Mouse (Mus musculus): ENCODE results near the gene Rnf217. TPM values are rescaled to one million over a fixed set of nuclear protein-coding genes. Genes with fewer than 3 reads are reported as not detected.
A peak's percentile ranks its signal among the peaks of the same experiment; 100 is the strongest.

Rnf217 gene
- polyA plus RNA-seq, 1 experiment from 2014 or later = 1.4 TPM

- 88% methylated on average over 6 of the region's 6 CpGs for WGBS
- Histone ChIP-seq H3K36me3 (ENCODE audit: control insufficient read depth, insufficient read depth, low read length) (no peaks in the 10 kb centered on the region), H3K27me3 (ENCODE audit: control insufficient read depth, insufficient read depth, low read length) (no peaks in the 10 kb centered on the region), H3K4me1 (ENCODE audit: control insufficient read depth, insufficient read depth, low read length) (no peaks in the 10 kb centered on the region), H3K4me3 (ENCODE audit: low read depth, low read length) (no peak overlapping the region), H3K9ac (ENCODE audit: low read length) (no peak overlapping the region), H3K27ac (ENCODE audit: low read depth, low read length) (no peak overlapping the region), H3K9me3 (ENCODE audit: control insufficient read depth, low read length) (no peaks in the 10 kb centered on the region), H3K4me2 (no peak overlapping the region)
- DNase-seq (ENCODE audit: low spot score, missing footprints) = no peak
- no peak for ATAC-seq (ENCODE audit: low FRiP score)
Measured at GRCm38 (mm10) chr10:31544149-31544942, 64.6 kb downstream of the Rnf217 start.

GRCm38 (mm10) chr10:31540518-31540917 is 68.5 kb downstream of the Rnf217 start:
- WGBS = 92% methylated on average over 4 of the region's 4 CpGs
- H3K9me3 ChIP-seq (ENCODE audit: control insufficient read depth, low read length) = no peaks in the 10 kb centered on the region

GRCm38 (mm10) chr10:31539351-31539750 is 69.6 kb downstream of the Rnf217 start:
- 92% methylated on average over 2 of the region's 2 CpGs for WGBS
- no peak overlapping the region for H3K27ac ChIP-seq (ENCODE audit: low read depth, low read length)

More at GRCm38 (mm10) chr10:31540518-31540917, 68.5 kb downstream of the Rnf217 start:
- no peak overlapping the region for H3K4me2 ChIP-seq
- no peak overlapping the region for H3K4me3 ChIP-seq (ENCODE audit: low read depth, low read length)
- no peak overlapping the region for H3K27ac ChIP-seq (ENCODE audit: low read depth, low read length)
- no peak overlapping the region for H3K9ac ChIP-seq (ENCODE audit: low read length)
- no peaks in the 10 kb centered on the region for H3K36me3 ChIP-seq (ENCODE audit: control insufficient read depth, insufficient read depth, low read length)
- ATAC-seq (ENCODE audit: low FRiP score) (no peak), DNase-seq (ENCODE audit: low spot score, missing footprints) (peak; percentile 61)
- H3K4me1 ChIP-seq (ENCODE audit: control insufficient read depth, insufficient read depth, low read length) = no peaks in the 10 kb centered on the region
- H3K27me3 ChIP-seq (ENCODE audit: control insufficient read depth, insufficient read depth, low read length) = no peaks in the 10 kb centered on the region

GRCm38 (mm10) chr10:31538721-31539120 is 70.3 kb downstream of the Rnf217 start:
- no peaks in the 10 kb centered on the region for H3K9me3 ChIP-seq (ENCODE audit: control insufficient read depth, low read length)
- no peak overlapping the region for H3K27ac ChIP-seq (ENCODE audit: low read depth, low read length)
- no peaks in the 10 kb centered on the region for H3K4me1 ChIP-seq (ENCODE audit: control insufficient read depth, insufficient read depth, low read length)
- H3K36me3 ChIP-seq (ENCODE audit: control insufficient read depth, insufficient read depth, low read length) = no peaks in the 10 kb centered on the region; the same call in 1 of the 2 replicates
- H3K4me3 ChIP-seq (ENCODE audit: low read depth, low read length) = no peak overlapping the region
- no peak overlapping the region for H3K4me2 ChIP-seq
- H3K27me3 ChIP-seq (ENCODE audit: control insufficient read depth, insufficient read depth, low read length) = no peaks in the 10 kb centered on the region
- ATAC-seq (ENCODE audit: low FRiP score) (no peak), DNase-seq (ENCODE audit: low spot score, missing footprints) (no peak)
- WGBS = 88% methylated on average over 3 of the region's 3 CpGs
- no peak overlapping the region for H3K9ac ChIP-seq (ENCODE audit: low read length)

More at GRCm38 (mm10) chr10:31539351-31539750, 69.6 kb downstream of the Rnf217 start:
- no peaks in the 10 kb centered on the region for H3K9me3 ChIP-seq (ENCODE audit: control insufficient read depth, low read length)
- DNase-seq (ENCODE audit: low spot score, missing footprints) (no peak), ATAC-seq (ENCODE audit: low FRiP score) (no peak)
- no peaks in the 10 kb centered on the region for H3K27me3 ChIP-seq (ENCODE audit: control insufficient read depth, insufficient read depth, low read length)
- no peak overlapping the region for H3K9ac ChIP-seq (ENCODE audit: low read length)
- no peak overlapping the region for H3K4me3 ChIP-seq (ENCODE audit: low read depth, low read length)
- H3K36me3 ChIP-seq (ENCODE audit: control insufficient read depth, insufficient read depth, low read length) = no peaks in the 10 kb centered on the region; the same call in 1 of the 2 replicates
- no peaks in the 10 kb centered on the region for H3K4me1 ChIP-seq (ENCODE audit: control insufficient read depth, insufficient read depth, low read length)
- no peak overlapping the region for H3K4me2 ChIP-seq

- Histone ChIP-seq H3K9ac (ENCODE audit: low read length) (no peak overlapping the region), H3K4me2 (no peak overlapping the region), H3K27ac (ENCODE audit: low read depth, low read length) (no peak overlapping the region), H3K4me3 (ENCODE audit: low read depth, low read length) (no peak overlapping the region), H3K27me3 (ENCODE audit: control insufficient read depth, insufficient read depth, low read length) (no peaks in the 10 kb centered on the region), H3K9me3 (ENCODE audit: control insufficient read depth, low read length) (no peaks in the 10 kb centered on the region), H3K36me3 (ENCODE audit: control insufficient read depth, insufficient read depth, low read length) (no peaks in the 10 kb centered on the region; the same call in 1 of the 2 replicates), H3K4me1 (ENCODE audit: control insufficient read depth, insufficient read depth, low read length) (no peaks in the 10 kb centered on the region)
- 88% methylated on average over 2 of the region's 2 CpGs for WGBS
- no peak for DNase-seq (ENCODE audit: low spot score, missing footprints)
- no peak for ATAC-seq (ENCODE audit: low FRiP score)
Measured at GRCm38 (mm10) chr10:31538243-31538642, 70.7 kb downstream of the Rnf217 start.

- Histone ChIP-seq H3K4me1 (ENCODE audit: control insufficient read depth, insufficient read depth, low read length) (no peaks in the 10 kb centered on the region), H3K9ac (ENCODE audit: low read length) (no peak overlapping the region), H3K9me3 (ENCODE audit: control insufficient read depth, low read length) (no peaks in the 10 kb centered on the region), H3K27me3 (ENCODE audit: control insufficient read depth, insufficient read depth, low read length) (no peaks in the 10 kb centered on the region), H3K27ac (ENCODE audit: low read depth, low read length) (no peak overlapping the region), H3K4me3 (ENCODE audit: low read depth, low read length) (no peak overlapping the region), H3K4me2 (no peak overlapping the region), H3K36me3 (ENCODE audit: control insufficient read depth, insufficient read depth, low read length) (no peaks in the 10 kb centered on the region; the same call in 1 of the 2 replicates)
- no peak for DNase-seq (ENCODE audit: low spot score, missing footprints)
- no peak for ATAC-seq (ENCODE audit: low FRiP score)
- WGBS = 81% methylated on average over 3 of the region's 3 CpGs
Measured at GRCm38 (mm10) chr10:31537213-31537612, 71.8 kb downstream of the Rnf217 start.

DNA sequence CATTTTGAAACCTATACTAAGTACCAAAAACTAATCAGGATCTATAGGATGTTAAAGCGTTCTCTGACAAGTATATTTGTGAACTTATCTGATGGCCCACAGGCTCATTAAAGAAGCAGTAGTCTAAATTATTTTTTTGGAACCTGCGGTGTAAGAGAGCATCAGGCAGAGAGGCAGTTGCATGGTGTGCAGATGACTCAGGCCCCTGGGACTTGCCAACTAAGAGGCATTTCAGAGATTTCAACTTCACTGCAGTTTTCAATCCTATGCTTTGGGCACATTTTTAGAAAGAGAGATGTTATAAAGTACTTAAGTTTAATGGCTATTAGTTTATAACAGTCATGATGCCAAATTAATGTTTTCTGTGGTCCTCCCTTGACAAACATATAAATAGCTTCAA is 73.9 kb downstream of the Rnf217 start:
- 95% methylated on average over 2 of the region's 2 CpGs for WGBS
- Histone ChIP-seq H3K27me3 (ENCODE audit: control insufficient read depth, insufficient read depth, low read length) (no peaks in the 10 kb centered on the region), H3K27ac (ENCODE audit: low read depth, low read length) (no peak overlapping the region), H3K9me3 (ENCODE audit: control insufficient read depth, low read length) (no peaks in the 10 kb centered on the region), H3K9ac (ENCODE audit: low read length) (no peak overlapping the region), H3K36me3 (ENCODE audit: control insufficient read depth, insufficient read depth, low read length) (no peaks in the 10 kb centered on the region; the same call in 1 of the 2 replicates), H3K4me1 (ENCODE audit: control insufficient read depth, insufficient read depth, low read length) (no peaks in the 10 kb centered on the region), H3K4me2 (no peak overlapping the region), H3K4me3 (ENCODE audit: low read depth, low read length) (no peak overlapping the region)
- ATAC-seq (ENCODE audit: low FRiP score) (no peak), DNase-seq (ENCODE audit: low spot score, missing footprints) (no peak)

DNA sequence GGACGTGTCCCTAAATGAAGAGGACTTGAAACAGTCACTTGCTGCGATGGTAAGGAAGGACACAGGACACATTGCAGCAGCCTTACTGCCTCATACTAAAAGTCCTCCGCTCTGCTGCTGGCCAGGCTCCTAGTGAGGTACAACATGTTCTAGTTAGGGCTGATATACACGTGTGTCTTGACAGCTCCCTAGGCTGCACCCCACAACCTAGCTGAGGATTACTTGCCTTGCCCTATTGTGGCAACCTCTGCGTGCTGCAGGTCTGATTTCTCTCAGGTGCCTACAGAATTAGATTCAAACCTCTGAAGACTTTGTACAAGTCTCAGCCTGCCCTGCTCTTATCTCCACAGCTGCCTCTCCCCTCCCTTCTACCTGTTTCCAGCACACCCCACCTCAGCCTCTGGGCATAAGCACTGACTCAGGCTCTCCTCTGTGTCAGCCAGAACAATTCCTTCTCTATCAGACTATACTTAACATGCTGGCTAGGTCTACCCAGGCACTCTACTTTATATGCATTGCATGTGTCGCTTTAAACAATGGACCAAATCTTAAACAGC is 75.6 kb downstream of the Rnf217 start:
- Histone ChIP-seq H3K4me3 (ENCODE audit: low read depth, low read length) (no peak overlapping the region), H3K4me1 (ENCODE audit: control insufficient read depth, insufficient read depth, low read length) (peaks cover 5% of the 10 kb centered on the region), H3K27me3 (ENCODE audit: control insufficient read depth, insufficient read depth, low read length) (no peaks in the 10 kb centered on the region), H3K27ac (ENCODE audit: low read depth, low read length) (no peak overlapping the region), H3K36me3 (ENCODE audit: control insufficient read depth, insufficient read depth, low read length) (no peaks in the 10 kb centered on the region; the same call in 1 of the 2 replicates), H3K9me3 (ENCODE audit: control insufficient read depth, low read length) (no peaks in the 10 kb centered on the region), H3K9ac (ENCODE audit: low read length) (no peak overlapping the region), H3K4me2 (no peak overlapping the region)
- no peak for ATAC-seq (ENCODE audit: low FRiP score)
- 89% methylated on average over 6 of the region's 6 CpGs for WGBS
- no peak for DNase-seq (ENCODE audit: low spot score, missing footprints)

DNA sequence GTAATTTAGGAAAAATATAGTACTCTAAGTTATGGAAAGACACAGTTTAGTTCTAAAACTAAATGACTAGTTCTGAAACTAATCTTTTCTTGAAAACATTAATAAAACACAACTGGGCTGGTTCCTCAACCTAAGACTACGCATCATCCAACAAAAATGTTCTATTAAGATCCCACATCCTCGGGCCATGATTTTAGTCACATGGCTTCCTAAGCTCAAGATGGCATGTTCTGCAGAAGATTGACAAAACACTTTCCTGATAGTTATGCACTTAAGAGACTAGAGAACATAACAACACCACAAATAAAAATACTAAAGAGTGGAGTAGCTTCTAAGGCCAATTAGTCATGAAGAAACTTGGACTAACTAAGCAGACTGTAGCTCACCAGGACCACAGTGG is 76.2 kb downstream of the Rnf217 start:
- ATAC-seq (ENCODE audit: low FRiP score) = no peak
- Histone ChIP-seq H3K36me3 (ENCODE audit: control insufficient read depth, insufficient read depth, low read length) (no peaks in the 10 kb centered on the region; the same call in 1 of the 2 replicates), H3K9me3 (ENCODE audit: control insufficient read depth, low read length) (no peaks in the 10 kb centered on the region), H3K27me3 (ENCODE audit: control insufficient read depth, insufficient read depth, low read length) (no peaks in the 10 kb centered on the region), H3K27ac (ENCODE audit: low read depth, low read length) (no peak overlapping the region), H3K4me2 (no peak overlapping the region), H3K4me3 (ENCODE audit: low read depth, low read length) (no peak overlapping the region), H3K4me1 (ENCODE audit: control insufficient read depth, insufficient read depth, low read length) (peaks cover 7% of the 10 kb centered on the region), H3K9ac (ENCODE audit: low read length) (no peak overlapping the region)
- no peak for DNase-seq (ENCODE audit: low spot score, missing footprints)
- WGBS = 92% methylated on average over 2 of the region's 2 CpGs

Measured in midbrain, embryonic 11.5 days (tissue).